20 mouse cellular contexts compared by ENCODE assay signal in genomic region chr2:90536555-90536954, GRCm38 (mm10). TPM values are rescaled to one million over a fixed set of nuclear protein-coding genes. Genes with fewer than 3 reads are reported as not detected.
DNase-seq lines count a peak whose midpoint lies in the region; ATAC-seq and TF ChIP-seq lines count a peak whose summit lies in the region.
"Had no signal": no experiment of that assay in that cellular context is flagged by ENCODE, and none has a peak within 500 bp of the region (broad histone marks: within the 10 kb centered on the region; RNA-seq: fewer than 3 reads in every experiment).

No protein-coding gene starts in this region.

- H3K27ac ChIP-seq in kidney, postnatal 0 days: no peak overlapping the region
- peak overlapping the region; percentile 68 for H3K27ac ChIP-seq in neural tube, embryonic 15.5 days (replicated peaks)
- H3K27ac ChIP-seq: limb, embryonic 15.5 days; macrophage had no signal

- no peaks in the 10 kb centered on the region for H3K4me1 ChIP-seq in kidney, postnatal 0 days (replicated peaks; ENCODE audit: insufficient read depth, low read length)
- H3K4me1 ChIP-seq in neural tube, embryonic 15.5 days: peaks cover 25% of the 10 kb centered on the region
- H3K4me1 ChIP-seq: heart, embryonic 12.5 days; limb, embryonic 15.5 days had no signal

- H3K4me2 ChIP-seq in kidney, postnatal 0 days (ENCODE audit: low read length): no peak overlapping the region
- H3K4me2 ChIP-seq in neural tube, embryonic 15.5 days: no peak overlapping the region
- H3K4me2 ChIP-seq: heart, embryonic 12.5 days; limb, embryonic 15.5 days; lung, embryonic 14.5 days had no signal

- no peak overlapping the region for H3K9ac ChIP-seq in kidney, postnatal 0 days (ENCODE audit: low read depth, low read length)
- H3K9ac ChIP-seq in neural tube, embryonic 15.5 days (replicated peaks): no peak overlapping the region
- H3K9ac ChIP-seq: heart, embryonic 12.5 days; limb, embryonic 15.5 days; lung, embryonic 14.5 days had no signal

- H3K4me3 ChIP-seq in kidney, postnatal 0 days (replicated peaks; ENCODE audit: low read depth, low read length): no peak overlapping the region
- H3K4me3 ChIP-seq in neural tube, embryonic 15.5 days (replicated peaks): no peak overlapping the region
- H3K4me3 ChIP-seq: forebrain, embryonic 10.5 days; heart, embryonic 12.5 days; limb, embryonic 15.5 days had no signal

- no peaks in the 10 kb centered on the region for H3K36me3 ChIP-seq in kidney, postnatal 0 days (ENCODE audit: insufficient read depth, low read length)
- no peaks in the 10 kb centered on the region for H3K36me3 ChIP-seq in neural tube, embryonic 15.5 days
- H3K36me3 ChIP-seq: forebrain, embryonic 10.5 days; heart, embryonic 12.5 days; limb, embryonic 15.5 days had no signal

- H3K9me3 ChIP-seq in kidney, postnatal 0 days (replicated peaks; ENCODE audit: low read length): no peaks in the 10 kb centered on the region
- no peaks in the 10 kb centered on the region for H3K9me3 ChIP-seq in neural tube, embryonic 15.5 days (replicated peaks)
- H3K9me3 ChIP-seq: forebrain, embryonic 10.5 days; heart, embryonic 12.5 days; limb, embryonic 15.5 days had no signal

- TF ChIP-seq CTCF in kidney, postnatal 0 days (IDR thresholded peaks at IDR 0.05; ENCODE audit: low read depth): no peak

- 20% methylated on average over 9 of the region's 9 CpGs for WGBS in kidney, postnatal 0 days
- WGBS in neural tube, embryonic 15.5 days: 7% methylated on average over 9 of the region's 9 CpGs

- no peaks in the 10 kb centered on the region for H3K27me3 ChIP-seq in kidney, postnatal 0 days (ENCODE audit: insufficient read depth, low read length)
- no peaks in the 10 kb centered on the region for H3K27me3 ChIP-seq in neural tube, embryonic 15.5 days (replicated peaks)
- H3K27me3 ChIP-seq: heart, embryonic 12.5 days; limb, embryonic 15.5 days had no signal

- no peak for ATAC-seq in kidney, postnatal 0 days (replicated peaks; ENCODE audit: low FRiP score, low read depth)
- peak; percentile 64 for ATAC-seq in neural tube, embryonic 15.5 days (ENCODE audit: low FRiP score)

- peak; percentile 17 to 47 for DNase-seq in cerebellum, postnatal 25 days
- no peak for DNase-seq in cerebellum, adult 8-10 months
- DNase-seq in kidney, postnatal 0 days (ENCODE audit: low spot score): peak; percentile 56
- DNase-seq in kidney, adult 9 months: no peak
- DNase-seq in thymus, postnatal 0 days (ENCODE audit: low spot score): peak; percentile 43
- DNase-seq in thymus, postnatal 25 days: no peak
- no peak for DNase-seq in ovary, postnatal 36 days (ENCODE audit: low spot score)
- DNase-seq: B cell, adult 2 months; gastrocnemius, postnatal 36 days; heart, postnatal 4 days; kidney, adult 2 months; layer of hippocampus, adult 9-11 months; lung, embryonic 14.5 days; right cerebral cortex, postnatal 4 days; thymus, adult 18-20 months had no signal

RNA-seq across cellular contexts. Expression of gene Ptprj, which starts 43.9 kb away (rescaled TPM):
- polyA plus RNA-seq in kidney, postnatal 0 days (2015; fragmentation: Nextera tagmentation; extraction: Ambion mirVana): 6.8 and 7.2 TPM in 2 replicates
- 1.6 and 1.7 TPM in 2 replicates for polyA plus RNA-seq in thymus, postnatal 0 days (2015; fragmentation: Nextera tagmentation; extraction: Ambion mirVana)
- polyA plus RNA-seq in neural tube, embryonic 15.5 days (2015; fragmentation: Nextera tagmentation; extraction: Ambion mirVana): 5.8 and 6.0 TPM in 2 replicates

Comparison
In these comparisons a context has a peak if more than half of its experiments do, and no peak if none do; other contexts are left out.
1. DNase-seq: peak in cerebellum, postnatal 25 days (2 of 2), kidney, postnatal 0 days (single experiment) and thymus, postnatal 0 days (single experiment); none in cerebellum, adult 8-10 months (single experiment), kidney, adult 9 months (single experiment), thymus, postnatal 25 days (single experiment) and ovary, postnatal 36 days (single experiment).